Mouse (Mus musculus): ENCODE data around the gene Dhrs7b.
A peak's percentile ranks its signal among the peaks of the same experiment; 100 is the strongest.
"Not testable (repeated sequence)": the region's sequence is repeated elsewhere in the genome, so short reads cannot be mapped to it uniquely, and the experiment has no call there.

Dhrs7b gene

DNA sequence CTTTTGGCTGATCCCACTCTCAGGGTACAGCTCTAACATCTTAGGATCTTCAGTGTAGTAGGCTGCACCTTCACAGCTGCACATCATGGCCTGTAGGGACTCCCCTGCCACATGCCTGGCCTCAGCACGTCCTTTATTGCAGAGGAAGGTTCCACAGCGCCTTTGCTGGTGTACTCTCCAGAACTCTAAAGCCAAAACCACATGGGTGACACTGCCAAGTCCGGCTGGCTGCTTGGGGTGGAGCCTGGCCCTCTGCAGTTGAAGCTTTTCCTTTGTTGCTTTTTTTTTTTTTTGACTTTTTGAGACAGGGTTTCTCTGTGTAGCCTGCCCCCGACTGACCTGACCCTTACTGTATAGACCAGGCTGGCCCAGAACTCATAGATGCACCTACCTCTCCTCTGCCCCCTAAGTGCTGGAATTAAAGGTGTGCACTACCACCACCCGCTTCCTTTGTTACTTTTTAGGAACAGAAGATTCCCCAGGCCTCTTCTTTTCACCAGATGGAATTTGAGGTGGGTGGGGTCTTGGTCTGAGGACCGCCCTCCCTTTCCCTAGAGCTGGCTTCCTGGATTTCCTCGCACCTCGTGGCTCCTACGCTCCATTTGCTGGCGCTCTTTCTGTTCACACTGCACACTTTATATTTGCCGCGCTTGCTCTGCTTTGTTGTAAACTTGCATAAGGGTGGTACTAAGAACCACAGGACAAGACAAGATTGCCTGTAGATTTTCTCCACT, 11.2 kb downstream of the Dhrs7b start:
- DNase-seq, result no peak

DNA sequence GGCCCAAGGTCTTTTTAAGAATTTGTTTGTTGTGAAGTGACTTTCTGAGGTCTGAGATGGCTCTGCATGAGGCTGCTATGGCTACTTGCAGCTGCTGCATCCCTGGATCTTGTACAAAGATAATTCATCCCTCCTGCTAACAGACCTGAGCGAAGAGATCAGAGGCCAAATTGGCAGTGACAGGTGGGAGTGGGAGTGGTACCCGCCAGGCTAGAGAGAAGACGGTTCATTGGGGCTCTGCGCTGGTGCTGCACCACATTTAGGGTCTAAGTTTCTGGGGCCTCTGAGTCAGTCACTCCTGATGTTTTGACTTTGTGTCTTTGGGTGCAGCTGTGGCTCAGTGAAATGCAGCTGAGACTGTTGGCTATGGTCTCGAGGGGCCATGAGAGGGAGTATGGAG, 13.0 kb downstream of the Dhrs7b start:
- no peak for DNase-seq

- DNase-seq, result no peak
Observed at GRCm38 (mm10) chr11:60845415-60845814, 15.0 kb downstream of the Dhrs7b start.

DNA sequence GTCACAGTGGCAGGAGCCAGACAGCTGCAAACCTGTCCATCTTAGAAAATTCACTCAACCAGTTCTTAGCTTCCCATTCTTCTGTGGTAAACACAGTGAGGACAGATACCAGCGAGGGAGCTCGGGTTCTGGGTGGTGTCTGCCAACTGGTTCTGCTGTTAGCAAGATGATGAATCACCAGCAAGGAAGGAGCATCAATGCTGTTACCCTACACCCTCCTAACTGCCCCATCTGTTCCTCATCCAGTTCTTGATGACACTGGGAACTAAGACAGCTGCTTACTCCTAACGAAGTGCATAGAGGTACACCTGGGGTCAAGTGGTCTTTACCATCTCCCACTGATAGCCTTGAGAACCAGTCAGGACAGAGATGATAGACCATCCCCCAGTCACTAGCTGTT, 26.2 kb downstream of the Dhrs7b start:
- no peak for DNase-seq

- DNase-seq, result no peak
Observed at GRCm38 (mm10) chr11:60861993-60862392, 31.6 kb downstream of the Dhrs7b start.

- DNase-seq, result no peak
Observed at GRCm38 (mm10) chr11:60863196-60863595, 32.8 kb downstream of the Dhrs7b start.

- no peak for DNase-seq
Observed at GRCm38 (mm10) chr11:60864166-60864565, 33.7 kb downstream of the Dhrs7b start.

- DNase-seq, result no peak
Observed at GRCm38 (mm10) chr11:60864916-60865315, 34.5 kb downstream of the Dhrs7b start.

DNA sequence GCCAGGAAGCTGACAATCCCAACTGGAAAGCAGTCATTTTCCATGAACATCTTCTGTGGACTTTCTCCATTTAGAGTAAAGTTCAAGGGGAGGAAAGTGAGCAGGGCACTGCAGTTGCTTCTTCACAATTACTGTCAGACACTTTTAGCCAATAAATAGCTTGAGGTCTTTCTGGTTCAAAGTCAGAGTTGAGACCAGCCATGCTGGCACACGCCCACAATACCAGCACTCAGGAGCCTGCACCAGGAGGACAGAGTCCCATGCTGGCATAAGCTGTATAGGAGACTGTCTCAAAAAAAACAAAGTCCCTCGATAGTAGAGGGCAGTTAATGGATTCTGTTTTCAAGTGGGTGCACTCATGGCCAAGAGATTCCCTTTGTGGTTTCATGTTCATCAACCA, 35.6 kb downstream of the Dhrs7b start:
- no peak for DNase-seq

- DNase-seq, result no peak
Observed at GRCm38 (mm10) chr11:60867456-60867855, 37.0 kb downstream of the Dhrs7b start.

GRCm38 (mm10) chr11:60867904-60868303, 37.5 kb downstream of the Dhrs7b start:
- DNase-seq, result no peak

DNA sequence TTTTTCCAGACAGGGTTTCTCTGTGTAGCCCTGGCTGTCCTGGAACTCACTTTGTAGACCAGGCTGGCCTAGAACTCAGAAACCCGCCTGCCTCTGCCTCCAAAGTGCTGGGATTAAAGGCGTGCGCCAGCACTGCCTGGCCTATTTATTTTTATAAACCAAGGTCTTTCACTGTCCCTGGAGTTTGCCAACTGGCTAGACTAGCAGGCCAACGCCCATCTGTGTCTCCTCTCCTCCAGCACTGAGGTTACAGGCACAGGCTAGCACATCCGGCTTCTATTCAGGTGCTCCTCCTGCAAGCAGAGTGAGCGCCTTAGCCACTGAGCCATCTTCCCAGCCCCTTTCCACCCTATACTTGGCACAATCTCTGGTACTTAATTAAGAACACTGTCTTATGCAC, 39.0 kb downstream of the Dhrs7b start:
- DNase-seq, result not testable (repeated sequence)

GRCm38 (mm10) chr11:60871409-60871808, 41.0 kb downstream of the Dhrs7b start:
- DNase-seq, result no peak

GRCm38 (mm10) chr11:60873101-60873500, 42.7 kb downstream of the Dhrs7b start:
- no peak for DNase-seq

GRCm38 (mm10) chr11:60878056-60878612, 47.7 kb downstream of the Dhrs7b start:
- DNase-seq, result no peak

DNA sequence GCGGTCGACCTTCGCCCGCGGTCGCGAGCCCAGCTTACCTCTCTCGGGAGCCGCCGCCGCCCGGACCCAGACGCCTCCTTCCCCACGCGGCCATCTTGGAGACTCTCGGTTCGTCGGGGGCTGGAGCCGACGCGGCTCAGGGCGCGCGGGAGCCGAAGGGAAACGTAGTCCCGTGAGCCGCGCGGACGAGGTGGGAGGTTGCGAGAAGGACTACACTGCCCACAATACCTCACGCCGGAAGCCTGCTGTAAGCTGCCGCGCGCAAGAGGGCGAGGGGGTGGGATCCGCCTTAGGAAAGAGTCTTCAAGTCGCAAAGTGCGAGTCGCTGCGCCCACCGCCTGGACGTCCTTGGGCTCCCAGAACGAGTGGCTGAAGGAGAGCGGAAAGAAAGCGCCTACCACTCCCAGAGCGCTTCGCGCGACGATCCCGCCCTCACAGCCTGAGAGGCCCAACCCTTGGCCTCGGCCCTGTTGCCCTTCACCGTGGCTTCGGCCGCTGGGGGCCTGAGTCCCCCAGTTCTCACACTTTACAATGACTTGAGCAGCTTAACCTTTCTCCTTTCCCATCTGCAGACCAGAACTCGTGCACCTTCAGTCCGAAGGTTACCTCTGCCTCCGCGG, 48.4 kb downstream of the Dhrs7b start, which contains the start of gene Tmem11:
Tmem11 (minus strand) TSS at position 598 of the 620 bp plus-strand sequence.
- peak; percentile 89 for DNase-seq

DNA sequence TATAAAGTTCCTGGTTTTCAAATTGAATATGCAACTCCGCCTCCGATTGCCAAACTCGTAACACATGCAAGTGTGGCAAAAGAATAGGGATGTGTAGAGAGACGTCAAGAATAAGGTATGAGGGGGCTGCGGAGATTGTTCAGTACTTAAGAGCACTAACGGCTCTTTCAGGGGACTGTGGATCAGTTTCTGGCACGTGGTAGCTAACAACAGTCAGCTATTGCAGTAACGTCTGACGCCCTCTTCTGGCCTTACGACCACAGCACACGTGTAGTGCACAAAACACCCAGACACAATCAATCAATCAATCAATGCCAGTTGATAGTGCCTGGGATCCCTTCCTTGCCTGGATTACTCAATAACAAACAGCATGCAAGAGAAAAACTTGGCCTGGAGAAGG, 49.0 kb downstream of the Dhrs7b start:
- DNase-seq, result peak; percentile 45

DNA sequence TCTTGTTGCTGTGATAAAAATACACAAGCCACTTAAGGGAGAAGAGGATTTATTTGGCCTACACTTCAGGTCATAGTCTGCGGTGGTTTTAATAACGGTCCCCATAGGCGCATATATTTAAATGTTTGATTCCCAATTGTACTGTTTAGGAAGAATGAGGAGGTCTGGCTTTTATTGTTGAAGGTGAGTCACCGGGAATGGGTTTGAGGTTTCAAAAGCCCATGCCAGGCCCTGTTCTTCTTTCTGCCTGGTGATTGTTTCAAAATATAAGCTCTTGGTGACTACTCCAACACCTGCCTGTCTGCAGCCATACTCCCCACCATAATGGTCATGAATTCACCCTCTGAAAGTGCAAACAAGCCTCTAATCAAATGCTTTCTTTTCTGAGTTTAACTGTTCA, 50.1 kb downstream of the Dhrs7b start:
- DNase-seq, result no peak

DNA sequence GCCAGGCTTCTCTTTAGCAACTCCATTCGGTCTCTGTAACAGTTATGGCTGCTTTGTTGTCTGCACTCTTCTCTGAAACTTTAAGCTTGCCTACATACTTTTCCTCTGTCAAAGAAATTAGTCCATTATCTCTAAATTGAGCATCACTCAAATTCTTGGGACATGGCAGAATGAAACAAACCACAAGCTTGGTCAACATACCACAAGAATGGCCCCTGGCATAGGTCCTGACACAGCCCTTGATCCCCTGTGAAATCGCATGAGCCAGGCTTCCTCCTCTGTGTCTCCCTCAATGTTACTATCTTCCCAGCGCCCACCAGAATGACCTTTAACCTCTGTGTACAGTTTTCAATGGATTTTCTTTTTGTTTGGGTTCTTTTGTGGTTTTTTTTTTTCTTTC, 52.0 kb downstream of the Dhrs7b start:
- no peak for DNase-seq

GRCm38 (mm10) chr11:60886986-60887385, 56.6 kb downstream of the Dhrs7b start:
- not testable (repeated sequence) for DNase-seq

GRCm38 (mm10) chr11:60889861-60890260, 59.4 kb downstream of the Dhrs7b start:
- DNase-seq, result no peak

GRCm38 (mm10) chr11:60890286-60890685, 59.9 kb downstream of the Dhrs7b start:
- DNase-seq, result no peak

DNA sequence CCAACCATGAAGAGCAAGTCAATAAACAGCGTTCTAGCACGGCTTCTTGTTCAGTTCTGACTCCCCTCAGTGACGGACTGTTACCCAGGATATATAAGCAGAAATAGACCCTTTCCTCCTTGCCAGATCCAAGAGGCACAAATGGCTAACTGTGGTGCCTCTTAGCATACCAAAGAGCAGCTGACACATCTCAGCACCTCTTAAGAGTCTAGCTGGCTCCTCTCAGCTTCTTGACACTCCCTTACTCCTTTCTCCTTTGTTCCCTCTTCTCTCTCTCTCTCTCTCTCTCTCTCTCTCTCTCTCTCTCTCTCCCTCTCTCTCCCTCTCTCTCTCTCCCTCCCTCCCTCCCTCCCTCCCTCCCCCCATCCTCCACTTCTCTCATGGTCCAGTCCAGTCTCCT, 60.3 kb downstream of the Dhrs7b start:
- DNase-seq, result no peak

DNA sequence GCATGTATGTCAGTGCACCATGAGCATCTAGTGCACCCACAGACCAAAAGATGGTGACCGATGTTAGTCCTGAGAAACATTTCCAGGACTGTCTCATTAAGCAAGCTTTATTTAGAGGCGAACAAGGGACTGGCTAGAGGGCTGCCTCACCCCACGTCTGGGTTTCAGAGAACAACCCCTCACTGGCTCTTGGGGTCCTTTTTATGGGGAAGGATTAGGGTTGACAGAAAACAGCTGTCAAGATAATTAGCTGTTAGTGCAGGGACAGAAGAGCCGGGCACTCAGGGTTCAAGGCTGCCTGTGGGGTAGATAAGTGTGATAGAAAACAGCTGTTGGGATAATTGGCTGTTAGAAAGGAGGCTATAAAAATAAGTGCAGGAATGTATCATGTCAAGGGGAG, 65.5 kb downstream of the Dhrs7b start:
- DNase-seq, result no peak

Measured in cerebellum, adult 11 months (tissue).